Mouse (Mus musculus) embryonic facial prominence, embryonic 11.5 days (tissue): ENCODE data around the gene Cdrt4. TPM values are rescaled to one million over a fixed set of nuclear protein-coding genes. Genes with fewer than 3 reads are reported as not detected.

Experiments used
- ATAC-seq: fragments of 200-750 bp; cut with Nextera tagmentation; replicated peaks from 2 replicates; pipeline ENCODE4 v1.8.0; 2017; ENCODE audit warnings: low read depth; ENCODE audit not compliant: insufficient number of reproducible peaks, low FRiP score, low TSS enrichment
- DNase-seq: peaks from one replicate; pipeline ENCODE4 v3.0.0-alpha.2; 2015; ENCODE audit warnings: low spot score
- H3K27ac ChIP-seq: fragments of 300-500 bp; sonication (generic); replicated peaks from 2 replicates; pipeline ENCODE4 v1.5.1; 2014; ENCODE audit warnings: mild to moderate bottlenecking, low read depth, low read length, control low read depth
- H3K27me3 ChIP-seq: fragments of 300-500 bp; sonication (generic); 2 replicates; pipeline ENCODE4 v1.6.1; 2014; ENCODE audit warnings: mild to moderate bottlenecking, low read length, moderate library complexity, mixed read lengths; ENCODE audit not compliant: control insufficient read depth, insufficient read depth
- H3K36me3 ChIP-seq: fragments of 300-500 bp; sonication (generic); replicated peaks from 2 replicates; pipeline ENCODE4 v1.6.1; 2014; ENCODE audit warnings: low read depth, mild to moderate bottlenecking, low read length, moderate library complexity, mixed read lengths; ENCODE audit not compliant: control insufficient read depth, insufficient read depth
- H3K4me1 ChIP-seq: fragments of 300-500 bp; sonication (generic); 2 replicates; pipeline ENCODE4 v1.6.1; 2014; ENCODE audit warnings: low read length, mixed read lengths; ENCODE audit not compliant: control insufficient read depth, insufficient read depth
- H3K4me2 ChIP-seq: fragments of 300-500 bp; sonication (generic); 2 replicates; pipeline ENCODE4 v1.6.1; 2014; ENCODE audit warnings: low read depth, mild to moderate bottlenecking, control low read depth, low read length, moderate library complexity
- H3K4me3 ChIP-seq: fragments of 300-500 bp; sonication (generic); 2 replicates; pipeline ENCODE4 v1.5.1; 2014; ENCODE audit warnings: low read depth, low read length, control low read depth
- H3K9ac ChIP-seq: fragments of 300-500 bp; sonication (generic); replicated peaks from 2 replicates; pipeline ENCODE4 v1.6.1; 2014; ENCODE audit warnings: mild to moderate bottlenecking, control low read depth, low read length
- H3K9me3 ChIP-seq: fragments of 300-500 bp; sonication (generic); replicated peaks from 2 replicates; pipeline ENCODE4 v1.6.1; 2016; ENCODE audit warnings: mild to moderate bottlenecking, low read length, inconsistent platforms, mixed read lengths; ENCODE audit not compliant: control insufficient read depth
- WGBS: fragments of 180-500 bp; shearing (Covaris S2); extraction: QIAGEN DNeasy Blood & Tissue Kit; methylation state at CpG from one replicate; pipeline ENCODE4 v1.1.7; 2014; 5-methylcytosine and 5-hydroxymethylcytosine counted together
- polyA plus RNA-seq: library from polyadenylated mRNA; unstranded; fragments of >200 nt; fragmentation: Nextera tagmentation; extraction: Ambion mirVana; gene quantifications from 2 replicates; pipeline ENCODE4 v1.2.1, GENCODE M21; 2014

The Cdrt4 gene
- polyA plus RNA-seq, 1 experiment from 2014 or later = not detected

- Histone ChIP-seq H3K36me3 (no peaks in the 10 kb centered on the region), H3K4me1 (no peaks in the 10 kb centered on the region), H3K27ac (no peak overlapping the region), H3K9ac (no peak overlapping the region), H3K9me3 (no peaks in the 10 kb centered on the region), H3K4me3 (no peak overlapping the region), H3K4me2 (no peak overlapping the region), H3K27me3 (no peaks in the 10 kb centered on the region)
- 24% methylated on average over 6 of the region's 6 CpGs for WGBS
- ATAC-seq = peak; percentile 52; the same call in 1 of the 2 replicates
- peak; percentile 72 for DNase-seq
Observed at GRCm38 (mm10) chr11:63004617-63005016, 53.6 kb downstream of the Cdrt4 start.

GRCm38 (mm10) chr11:63007376-63007775, 56.4 kb downstream of the Cdrt4 start:
- WGBS = 89% methylated on average over 5 of the region's 5 CpGs
- Histone ChIP-seq H3K27me3 (no peaks in the 10 kb centered on the region), H3K36me3 (no peaks in the 10 kb centered on the region), H3K4me2 (no peak overlapping the region), H3K4me3 (no peak overlapping the region), H3K9ac (no peak overlapping the region), H3K27ac (no peak overlapping the region), H3K4me1 (no peaks in the 10 kb centered on the region), H3K9me3 (no peaks in the 10 kb centered on the region)
- DNase-seq = no peak
- ATAC-seq = no peak

DNA sequence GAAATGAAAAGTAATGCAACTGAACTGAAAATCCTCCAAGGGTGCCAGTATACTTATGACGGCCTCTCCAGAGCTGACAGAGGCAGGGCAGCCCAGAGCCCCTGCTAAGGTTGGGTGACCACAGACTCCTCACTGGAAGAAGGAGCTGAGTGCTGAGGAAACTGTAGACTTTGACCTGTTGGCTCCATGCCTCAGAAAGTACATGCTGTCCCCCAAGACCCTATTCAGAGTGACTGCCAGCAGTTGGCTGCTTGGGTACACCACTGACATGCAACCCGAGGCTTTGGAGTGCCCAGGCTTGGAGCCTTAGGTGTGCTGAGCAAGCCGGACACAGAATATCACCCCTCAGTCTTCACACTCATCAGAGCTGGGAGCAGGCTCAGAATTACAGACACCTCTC, 57.0 kb downstream of the Cdrt4 start:
- ATAC-seq = no peak
- Histone ChIP-seq H3K4me3 (no peak overlapping the region), H3K4me2 (no peak overlapping the region), H3K27me3 (no peaks in the 10 kb centered on the region), H3K4me1 (no peaks in the 10 kb centered on the region), H3K9me3 (no peaks in the 10 kb centered on the region), H3K27ac (no peak overlapping the region), H3K36me3 (no peaks in the 10 kb centered on the region), H3K9ac (no peak overlapping the region)
- no peak for DNase-seq
- WGBS = 81% methylated on average over 3 of the region's 3 CpGs

- Histone ChIP-seq H3K9me3 (no peaks in the 10 kb centered on the region), H3K27ac (no peak overlapping the region), H3K36me3 (no peaks in the 10 kb centered on the region), H3K4me3 (no peak overlapping the region), H3K4me1 (no peaks in the 10 kb centered on the region), H3K4me2 (no peak overlapping the region), H3K9ac (no peak overlapping the region), H3K27me3 (no peaks in the 10 kb centered on the region)
- 59% methylated on average over 3 of the region's 3 CpGs for WGBS
- DNase-seq (no peak), ATAC-seq (no peak)
Observed at GRCm38 (mm10) chr11:63009761-63010160, 58.8 kb downstream of the Cdrt4 start.

GRCm38 (mm10) chr11:63017327-63018082, 66.5 kb downstream of the Cdrt4 start:
- H3K27me3 ChIP-seq = no peaks in the 10 kb centered on the region
- DNase-seq (no peak), ATAC-seq (no peak)
- WGBS = 74% methylated on average over 6 of the region's 6 CpGs
- no peaks in the 10 kb centered on the region for H3K4me1 ChIP-seq
- H3K4me3 ChIP-seq = no peak overlapping the region
- H3K27ac ChIP-seq = no peak overlapping the region
- H3K4me2 ChIP-seq = no peak overlapping the region
- no peak overlapping the region for H3K9ac ChIP-seq
- no peaks in the 10 kb centered on the region for H3K9me3 ChIP-seq
- H3K36me3 ChIP-seq = no peaks in the 10 kb centered on the region

DNA sequence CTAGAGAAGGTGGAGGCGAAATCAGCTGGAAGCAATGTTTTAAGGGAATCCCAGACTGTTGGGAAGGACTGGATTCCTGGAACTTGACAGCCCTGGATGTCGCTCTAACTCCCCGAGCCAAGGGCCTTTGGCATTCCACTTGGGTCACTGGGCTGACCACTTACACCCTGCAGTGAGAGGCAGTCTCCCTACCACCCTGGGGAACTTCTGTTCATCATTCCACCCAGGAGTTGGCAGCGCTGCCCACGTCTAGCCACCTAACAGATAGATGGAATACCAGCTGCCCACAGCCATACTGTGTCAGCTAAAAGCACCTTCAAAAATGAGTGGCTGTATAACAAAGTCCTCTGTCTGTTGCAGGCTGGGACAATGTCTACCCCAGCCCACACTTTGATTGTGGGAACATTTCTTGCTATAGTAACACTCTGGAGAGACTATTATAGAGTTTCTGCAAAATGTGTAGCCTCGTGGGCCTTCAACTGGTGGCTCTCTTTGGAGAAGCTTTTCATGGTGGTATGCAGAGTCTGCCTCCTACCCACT, 67.2 kb downstream of the Cdrt4 start:
- Histone ChIP-seq H3K4me2 (no peak overlapping the region), H3K36me3 (no peaks in the 10 kb centered on the region), H3K4me3 (no peak overlapping the region), H3K9me3 (no peaks in the 10 kb centered on the region), H3K27ac (no peak overlapping the region), H3K4me1 (no peaks in the 10 kb centered on the region), H3K9ac (no peak overlapping the region), H3K27me3 (no peaks in the 10 kb centered on the region)
- ATAC-seq (no peak), DNase-seq (no peak)
- WGBS = 82% methylated on average over 6 of the region's 6 CpGs

- H3K27ac ChIP-seq = no peak overlapping the region
- H3K4me2 ChIP-seq = no peak overlapping the region
- H3K9ac ChIP-seq = no peak overlapping the region
- DNase-seq (no peak), ATAC-seq (no peak)
- no peaks in the 10 kb centered on the region for H3K4me1 ChIP-seq
- no peaks in the 10 kb centered on the region for H3K9me3 ChIP-seq
- H3K4me3 ChIP-seq = no peak overlapping the region
- no peaks in the 10 kb centered on the region for H3K27me3 ChIP-seq
- no peaks in the 10 kb centered on the region for H3K36me3 ChIP-seq
Observed at GRCm38 (mm10) chr11:63020633-63021032, 69.6 kb downstream of the Cdrt4 start.

- 39% methylated on average over 5 of the region's 5 CpGs for WGBS
- Histone ChIP-seq H3K36me3 (no peaks in the 10 kb centered on the region), H3K9me3 (no peaks in the 10 kb centered on the region), H3K27ac (no peak overlapping the region), H3K9ac (no peak overlapping the region), H3K4me3 (no peak overlapping the region), H3K4me1 (no peaks in the 10 kb centered on the region), H3K4me2 (no peak overlapping the region), H3K27me3 (no peaks in the 10 kb centered on the region)
- DNase-seq (peak; percentile 47), ATAC-seq (no peak)
Observed at GRCm38 (mm10) chr11:63021141-63021806, 70.3 kb downstream of the Cdrt4 start.
